Mouse (Mus musculus): Measurements from ENCODE around the gene Iqck. TPM values are rescaled to one million over a fixed set of nuclear protein-coding genes. Genes with fewer than 3 reads are reported as not detected.

Gene Iqck
- total RNA-seq, 1 experiment = 1.8 TPM

GRCm38 (mm10) chr7:118851571-118851970, 4.0 kb upstream of the Iqck start:
- in situ Hi-C loops (cut with MboI; ENCODE audit: low sequenced_read_pairs in 2 of 2, unreplicated experiment in 2 of 2) = no loop called here

GRCm38 (mm10) chr7:118852611-118853010, 2.9 kb upstream of the Iqck start:
- no peak for TF ChIP-seq CHD2 (IDR thresholded peaks at IDR 0.05; ENCODE audit: low read depth, low read length)
- TF ChIP-seq ZNF384 (IDR thresholded peaks at IDR 0.05; ENCODE audit: low read depth, low read length) = no peak
- TF ChIP-seq HCFC1 (IDR thresholded peaks at IDR 0.05; ENCODE audit: borderline replicate concordance, insufficient read depth, low read length) = no peak
- no peak for TF ChIP-seq ZC3H11A (IDR thresholded peaks at IDR 0.05; ENCODE audit: borderline replicate concordance, low read depth, low read length)
- TF ChIP-seq MAFK (IDR thresholded peaks at IDR 0.05; ENCODE audit: insufficient read depth, low read depth, low read length) = no peak
- Histone ChIP-seq H3K4me1 (ENCODE audit: control insufficient read depth in 2 of 2, insufficient read depth in 2 of 2, low read length in 2 of 2, poor library complexity in 1 of 2) (peaks cover 15 to 40% of the 10 kb centered on the region in 2 experiments; a peak in 3 of 4 replicates), H3K27ac (ENCODE audit: insufficient read depth, low read depth, low read length, poor library complexity, severe bottlenecking) (no peak overlapping the region), H3K4me3 (ENCODE audit: insufficient read depth in 1 of 2, low read depth in 1 of 2, low read length in 2 of 2, poor library complexity in 1 of 2, severe bottlenecking in 1 of 2) (no peak overlapping the region), H3K9ac (ENCODE audit: insufficient read depth, low read depth, low read length, poor library complexity, severe bottlenecking) (no peak overlapping the region), H3K9me3 (ENCODE audit: control insufficient read depth, insufficient read depth, low read depth, low read length) (no peaks in the 10 kb centered on the region), H3K36me3 (ENCODE audit: control insufficient read depth, insufficient read depth, low read length, poor library complexity, severe bottlenecking) (peaks cover 50% of the 10 kb centered on the region)
- DNase-seq (ENCODE audit: low read depth, low spot score) = no peak
- in situ Hi-C loops (cut with MboI; ENCODE audit: low sequenced_read_pairs in 2 of 2, unreplicated experiment in 2 of 2) = no loop called here

More at GRCm38 (mm10) chr7:118851571-118851970, 4.0 kb upstream of the Iqck start:
- H3K4me1 ChIP-seq (ENCODE audit: control insufficient read depth in 2 of 2, insufficient read depth in 2 of 2, low read length in 2 of 2, poor library complexity in 1 of 2) = peaks cover 15 to 44% of the 10 kb centered on the region in 2 experiments; a peak in 3 of 4 replicates
- H3K36me3 ChIP-seq (ENCODE audit: control insufficient read depth, insufficient read depth, low read length, poor library complexity, severe bottlenecking) = peaks cover 58% of the 10 kb centered on the region
- no peak overlapping the region for H3K4me3 ChIP-seq (ENCODE audit: insufficient read depth in 1 of 2, low read depth in 1 of 2, low read length in 2 of 2, poor library complexity in 1 of 2, severe bottlenecking in 1 of 2)
- no peak for TF ChIP-seq MAFK (IDR thresholded peaks at IDR 0.05; ENCODE audit: insufficient read depth, low read depth, low read length)
- TF ChIP-seq ZC3H11A (IDR thresholded peaks at IDR 0.05; ENCODE audit: borderline replicate concordance, low read depth, low read length) = no peak
- TF ChIP-seq HCFC1 (IDR thresholded peaks at IDR 0.05; ENCODE audit: borderline replicate concordance, insufficient read depth, low read length) = no peak
- no peak for TF ChIP-seq ZNF384 (IDR thresholded peaks at IDR 0.05; ENCODE audit: low read depth, low read length)
- TF ChIP-seq CHD2 (IDR thresholded peaks at IDR 0.05; ENCODE audit: low read depth, low read length) = no peak
- H3K9me3 ChIP-seq (ENCODE audit: control insufficient read depth, insufficient read depth, low read depth, low read length) = no peaks in the 10 kb centered on the region
- DNase-seq (ENCODE audit: low read depth, low spot score) = no peak
- no peak overlapping the region; the same call in 1 of the 2 replicates for H3K27ac ChIP-seq (ENCODE audit: insufficient read depth, low read depth, low read length, poor library complexity, severe bottlenecking)
- 0 out of 2 replicates have a peak overlapping the region, but pooled peaks have one; percentile 16 for H3K9ac ChIP-seq (ENCODE audit: insufficient read depth, low read depth, low read length, poor library complexity, severe bottlenecking)

DNA sequence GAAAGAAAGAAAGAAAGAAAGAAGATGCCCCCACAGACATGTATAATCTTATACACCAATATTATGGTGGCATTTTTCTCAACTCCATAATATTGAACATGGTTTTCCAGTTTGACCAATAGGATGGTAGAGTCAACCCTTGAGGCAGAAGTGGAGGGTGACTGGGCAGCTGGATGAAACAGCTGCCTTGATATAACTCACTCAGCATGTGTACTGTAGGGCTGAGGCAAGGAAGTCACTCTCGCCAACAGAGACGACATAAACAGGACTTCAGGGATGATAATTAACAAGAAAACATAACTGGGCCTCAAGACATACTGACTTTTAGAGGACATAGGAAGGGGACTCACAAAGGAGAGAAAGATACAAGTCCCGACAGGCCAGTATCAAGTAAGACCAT, 946 bp upstream of the Iqck start:
- Histone ChIP-seq H3K27ac (ENCODE audit: insufficient read depth, low read depth, low read length, poor library complexity, severe bottlenecking) (no peak overlapping the region), H3K4me1 (ENCODE audit: control insufficient read depth in 2 of 2, insufficient read depth in 2 of 2, low read length in 2 of 2, poor library complexity in 1 of 2) (peaks cover 13 to 24% of the 10 kb centered on the region in 2 experiments; a peak in 3 of 4 replicates), H3K9ac (ENCODE audit: insufficient read depth, low read depth, low read length, poor library complexity, severe bottlenecking) (peak overlapping the region; percentile 88), H3K9me3 (ENCODE audit: control insufficient read depth, insufficient read depth, low read depth, low read length) (no peaks in the 10 kb centered on the region), H3K36me3 (ENCODE audit: control insufficient read depth, insufficient read depth, low read length, poor library complexity, severe bottlenecking) (peaks cover 31% of the 10 kb centered on the region), H3K4me3 (ENCODE audit: insufficient read depth in 1 of 2, low read depth in 1 of 2, low read length in 2 of 2, poor library complexity in 1 of 2, severe bottlenecking in 1 of 2) (peak overlapping the region; percentile 86 to 97)
- in situ Hi-C loops (cut with MboI; ENCODE audit: low sequenced_read_pairs in 2 of 2, unreplicated experiment in 2 of 2) = no loop called here
- no peak for DNase-seq (ENCODE audit: low read depth, low spot score)
- no peak for TF ChIP-seq HCFC1 (IDR thresholded peaks at IDR 0.05; ENCODE audit: borderline replicate concordance, insufficient read depth, low read length)
- no peak for TF ChIP-seq MAFK (IDR thresholded peaks at IDR 0.05; ENCODE audit: insufficient read depth, low read depth, low read length)
- no peak for TF ChIP-seq ZC3H11A (IDR thresholded peaks at IDR 0.05; ENCODE audit: borderline replicate concordance, low read depth, low read length)
- TF ChIP-seq CHD2 (IDR thresholded peaks at IDR 0.05; ENCODE audit: low read depth, low read length) = no peak
- TF ChIP-seq ZNF384 (IDR thresholded peaks at IDR 0.05; ENCODE audit: low read depth, low read length) = no peak

GRCm38 (mm10) chr7:118855877-118856304, 339 bp downstream of the Iqck start, which contains the start of gene Knop1:
Knop1 (minus strand) TSS chr7:118856254.
- in situ Hi-C loops (cut with MboI; ENCODE audit: low sequenced_read_pairs in 2 of 2, unreplicated experiment in 2 of 2) = no loop called here
- peaks cover 21% of the 10 kb centered on the region for H3K36me3 ChIP-seq (ENCODE audit: control insufficient read depth, insufficient read depth, low read length, poor library complexity, severe bottlenecking)
- H3K4me3 ChIP-seq (ENCODE audit: insufficient read depth in 1 of 2, low read depth in 1 of 2, low read length in 2 of 2, poor library complexity in 1 of 2, severe bottlenecking in 1 of 2) = peak within 1 kb of the TSS; percentile 86 to 97
- peaks cover 9 to 13% of the 10 kb centered on the region in 2 experiments; a peak in 3 of 4 replicates for H3K4me1 ChIP-seq (ENCODE audit: control insufficient read depth in 2 of 2, insufficient read depth in 2 of 2, low read length in 2 of 2, poor library complexity in 1 of 2)
- peak within 1 kb of the TSS; percentile 88 for H3K9ac ChIP-seq (ENCODE audit: insufficient read depth, low read depth, low read length, poor library complexity, severe bottlenecking)
- TF ChIP-seq ZNF384 (IDR thresholded peaks at IDR 0.05; ENCODE audit: low read depth, low read length) = no peak
- 0 out of 2 replicates have a peak, but pooled peaks have one; percentile 7 for TF ChIP-seq CHD2 (IDR thresholded peaks at IDR 0.05; ENCODE audit: low read depth, low read length)
- TF ChIP-seq HCFC1 (IDR thresholded peaks at IDR 0.05; ENCODE audit: borderline replicate concordance, insufficient read depth, low read length) = no peak; the same call in 1 of the 2 replicates
- no peak for TF ChIP-seq MAFK (IDR thresholded peaks at IDR 0.05; ENCODE audit: insufficient read depth, low read depth, low read length)
- TF ChIP-seq ZC3H11A (IDR thresholded peaks at IDR 0.05; ENCODE audit: borderline replicate concordance, low read depth, low read length) = no peak
- DNase-seq (ENCODE audit: low read depth, low spot score) = no peak
- H3K27ac ChIP-seq (ENCODE audit: insufficient read depth, low read depth, low read length, poor library complexity, severe bottlenecking) = peak within 1 kb of the TSS; percentile 20; the same call in 1 of the 2 replicates
- H3K9me3 ChIP-seq (ENCODE audit: control insufficient read depth, insufficient read depth, low read depth, low read length) = no peaks in the 10 kb centered on the region

Measured in ES-E14 (cell line).